Mouse (Mus musculus): ENCODE data around the gene Plin4. TPM values are rescaled to one million over a fixed set of nuclear protein-coding genes. Genes with fewer than 3 reads are reported as not detected.

Gene Plin4
- polyA plus RNA-seq, 1 experiment from 2014 or later, result 0.03 TPM

- ATAC-seq (ENCODE audit: insufficient number of reproducible peaks, low FRiP score, low TSS enrichment, low read depth), result no peak
- peaks cover 82% of the 10 kb centered on the region for H3K27me3 ChIP-seq
- WGBS, result 9% methylated on average over 21 of the region's 21 CpGs
These were observed 29.8 kb upstream of the Plin4 start for GRCm38 (mm10) chr17:56139355-56139754.

GRCm38 (mm10) chr17:56137839-56138613 is 28.4 kb upstream of the Plin4 start:
- Histone ChIP-seq H3K4me1 (peaks cover 45% of the 10 kb centered on the region), H3K36me3 (no peaks in the 10 kb centered on the region), H3K27ac (no peak overlapping the region), H3K4me2 (no peak overlapping the region), H3K27me3 (peaks cover 69% of the 10 kb centered on the region), H3K9ac (no peak overlapping the region), H3K9me3 (no peaks in the 10 kb centered on the region), H3K4me3 (0 out of 2 replicates have a peak overlapping the region, but pooled peaks have one; percentile 11)
- whole genome bisulfite sequencing, result 21% methylated on average over 25 of the region's 25 CpGs
- ATAC-seq (ENCODE audit: insufficient number of reproducible peaks, low FRiP score, low TSS enrichment, low read depth), result no peak

More at GRCm38 (mm10) chr17:56139355-56139754, 29.8 kb upstream of the Plin4 start:
- H3K4me2 ChIP-seq, result peak overlapping the region; percentile 99
- H3K4me3 ChIP-seq, result peak overlapping the region; percentile 66
- no peak overlapping the region for H3K27ac ChIP-seq
- peaks cover 35% of the 10 kb centered on the region for H3K4me1 ChIP-seq
- no peaks in the 10 kb centered on the region for H3K9me3 ChIP-seq
- no peaks in the 10 kb centered on the region for H3K36me3 ChIP-seq
- no peak overlapping the region for H3K9ac ChIP-seq

GRCm38 (mm10) chr17:56136558-56136957 is 27.0 kb upstream of the Plin4 start:
- Histone ChIP-seq H3K36me3 (no peaks in the 10 kb centered on the region), H3K27ac (no peak overlapping the region), H3K9me3 (no peaks in the 10 kb centered on the region), H3K9ac (no peak overlapping the region), H3K4me3 (no peak overlapping the region), H3K27me3 (peaks cover 56% of the 10 kb centered on the region), H3K4me1 (peaks cover 38% of the 10 kb centered on the region), H3K4me2 (no peak overlapping the region)
- WGBS, result 84% methylated on average over 7 of the region's 7 CpGs
- no peak for ATAC-seq (ENCODE audit: insufficient number of reproducible peaks, low FRiP score, low TSS enrichment, low read depth)

GRCm38 (mm10) chr17:56134463-56134971 is 24.9 kb upstream of the Plin4 start:
- peak overlapping the region; percentile 30 for H3K4me3 ChIP-seq
- H3K36me3 ChIP-seq, result no peaks in the 10 kb centered on the region
- peaks cover 35% of the 10 kb centered on the region for H3K27me3 ChIP-seq
- H3K27ac ChIP-seq, result peak overlapping the region; percentile 14; the same call in 1 of the 2 replicates
- peaks cover 29% of the 10 kb centered on the region for H3K4me1 ChIP-seq
- H3K9me3 ChIP-seq, result no peaks in the 10 kb centered on the region
- ATAC-seq (ENCODE audit: insufficient number of reproducible peaks, low FRiP score, low TSS enrichment, low read depth), result no peak
- 1% methylated on average over 27 of the region's 27 CpGs for WGBS
- H3K4me2 ChIP-seq, result peak overlapping the region; percentile 56
- H3K9ac ChIP-seq, result no peak overlapping the region

GRCm38 (mm10) chr17:56133457-56134363 is 24.1 kb upstream of the Plin4 start:
- H3K36me3 ChIP-seq, result no peaks in the 10 kb centered on the region
- H3K9me3 ChIP-seq, result no peaks in the 10 kb centered on the region
- ATAC-seq (ENCODE audit: insufficient number of reproducible peaks, low FRiP score, low TSS enrichment, low read depth), result peak; percentile 45; the same call in 1 of the 2 replicates
- H3K4me3 ChIP-seq, result peak overlapping the region; percentile 30
- peak overlapping the region; percentile 56 for H3K4me2 ChIP-seq
- H3K27ac ChIP-seq, result peak overlapping the region; percentile 23; the same call in 1 of the 2 replicates
- peaks cover 24% of the 10 kb centered on the region for H3K4me1 ChIP-seq
- peaks cover 27% of the 10 kb centered on the region for H3K27me3 ChIP-seq
- 18% methylated on average over 19 of the region's 21 CpGs for whole genome bisulfite sequencing
- no peak overlapping the region for H3K9ac ChIP-seq

- WGBS, result 4% methylated on average over 14 of the region's 14 CpGs
- Histone ChIP-seq H3K9me3 (no peaks in the 10 kb centered on the region), H3K9ac (no peak overlapping the region), H3K4me1 (peaks cover 21% of the 10 kb centered on the region), H3K36me3 (no peaks in the 10 kb centered on the region), H3K27ac (no peak overlapping the region), H3K27me3 (peaks cover 19% of the 10 kb centered on the region), H3K4me2 (no peak overlapping the region), H3K4me3 (no peak overlapping the region)
- no peak for ATAC-seq (ENCODE audit: insufficient number of reproducible peaks, low FRiP score, low TSS enrichment, low read depth)
These were observed 23.1 kb upstream of the Plin4 start for GRCm38 (mm10) chr17:56132661-56133060.

GRCm38 (mm10) chr17:56131814-56132213 is 22.2 kb upstream of the Plin4 start:
- Histone ChIP-seq H3K27ac (0 out of 2 replicates have a peak overlapping the region, but pooled peaks have one; percentile 11), H3K36me3 (no peaks in the 10 kb centered on the region), H3K4me2 (no peak overlapping the region), H3K9me3 (no peaks in the 10 kb centered on the region), H3K9ac (no peak overlapping the region), H3K4me3 (no peak overlapping the region), H3K4me1 (peaks cover 21% of the 10 kb centered on the region), H3K27me3 (peaks cover 13% of the 10 kb centered on the region)
- ATAC-seq (ENCODE audit: insufficient number of reproducible peaks, low FRiP score, low TSS enrichment, low read depth), result no peak
- 42% methylated on average over 7 of the region's 7 CpGs for WGBS

- no peak overlapping the region for H3K4me3 ChIP-seq
- H3K4me2 ChIP-seq, result no peak overlapping the region
- no peaks in the 10 kb centered on the region for H3K9me3 ChIP-seq
- H3K27me3 ChIP-seq, result peaks cover 14% of the 10 kb centered on the region
- no peak overlapping the region for H3K27ac ChIP-seq
- no peak overlapping the region for H3K9ac ChIP-seq
- no peak for ATAC-seq (ENCODE audit: insufficient number of reproducible peaks, low FRiP score, low TSS enrichment, low read depth)
- H3K36me3 ChIP-seq, result no peaks in the 10 kb centered on the region
- peaks cover 21% of the 10 kb centered on the region for H3K4me1 ChIP-seq
- WGBS, result 92% methylated on average over 10 of the region's 10 CpGs
These were observed 21.5 kb upstream of the Plin4 start for GRCm38 (mm10) chr17:56131136-56131535.

GRCm38 (mm10) chr17:56128246-56128645 is 18.6 kb upstream of the Plin4 start:
- H3K4me1 ChIP-seq, result peaks cover 13% of the 10 kb centered on the region
- H3K27ac ChIP-seq, result no peak overlapping the region
- H3K36me3 ChIP-seq, result no peaks in the 10 kb centered on the region
- no peaks in the 10 kb centered on the region for H3K9me3 ChIP-seq
- H3K4me3 ChIP-seq, result no peak overlapping the region
- H3K27me3 ChIP-seq, result peaks cover 29% of the 10 kb centered on the region
- 69% methylated on average over 15 of the region's 15 CpGs for WGBS
- no peak overlapping the region for H3K4me2 ChIP-seq
- ATAC-seq (ENCODE audit: insufficient number of reproducible peaks, low FRiP score, low TSS enrichment, low read depth), result no peak
- no peak overlapping the region for H3K9ac ChIP-seq

- no peak for ATAC-seq (ENCODE audit: insufficient number of reproducible peaks, low FRiP score, low TSS enrichment, low read depth)
- H3K36me3 ChIP-seq, result no peaks in the 10 kb centered on the region
- 68% methylated on average over 11 of the region's 11 CpGs for WGBS
- H3K9me3 ChIP-seq, result peaks cover 12% of the 10 kb centered on the region; the same call in 1 of the 2 replicates
- no peak overlapping the region for H3K9ac ChIP-seq
- no peak overlapping the region for H3K27ac ChIP-seq
- no peak overlapping the region for H3K4me2 ChIP-seq
- peaks cover 50% of the 10 kb centered on the region for H3K27me3 ChIP-seq
- H3K4me3 ChIP-seq, result no peak overlapping the region
- H3K4me1 ChIP-seq, result peaks cover 11% of the 10 kb centered on the region
These were observed 16.6 kb upstream of the Plin4 start for GRCm38 (mm10) chr17:56126175-56126574.

GRCm38 (mm10) chr17:56125276-56125630 is 15.7 kb upstream of the Plin4 start:
- ATAC-seq (ENCODE audit: insufficient number of reproducible peaks, low FRiP score, low TSS enrichment, low read depth), result no peak
- H3K9me3 ChIP-seq, result peaks cover 12% of the 10 kb centered on the region; the same call in 1 of the 2 replicates

More at GRCm38 (mm10) chr17:56125276-56125630, 15.7 kb upstream of the Plin4 start:
- no peaks in the 10 kb centered on the region for H3K36me3 ChIP-seq
- H3K9ac ChIP-seq, result no peak overlapping the region
- no peak overlapping the region for H3K4me3 ChIP-seq
- H3K4me2 ChIP-seq, result no peak overlapping the region
- no peak overlapping the region for H3K27ac ChIP-seq
- peaks cover 15% of the 10 kb centered on the region for H3K4me1 ChIP-seq
- H3K27me3 ChIP-seq, result peaks cover 59% of the 10 kb centered on the region
- WGBS, result 83% methylated on average over 4 of the region's 4 CpGs
